Mouse (Mus musculus) forelimb bud, embryonic 11.5 days (tissue): ENCODE data around the gene Zic2.
"Not testable (repeated sequence)": the region's sequence is repeated elsewhere in the genome, so short reads cannot be mapped to it uniquely, and the experiment has no call there.

Experiments
- DNase-seq: peaks from one replicate; pipeline ENCODE4 v3.0.0-alpha.2; 2012; ENCODE audit warnings: low read depth, low spot score

Zic2 gene

GRCm38 (mm10) chr14:122474891-122475556, at the start of gene Zic2:
Gene Zic2, plus strand, starts transcription at chr14:122475435.
- peak; percentile 82 for DNase-seq

DNA sequence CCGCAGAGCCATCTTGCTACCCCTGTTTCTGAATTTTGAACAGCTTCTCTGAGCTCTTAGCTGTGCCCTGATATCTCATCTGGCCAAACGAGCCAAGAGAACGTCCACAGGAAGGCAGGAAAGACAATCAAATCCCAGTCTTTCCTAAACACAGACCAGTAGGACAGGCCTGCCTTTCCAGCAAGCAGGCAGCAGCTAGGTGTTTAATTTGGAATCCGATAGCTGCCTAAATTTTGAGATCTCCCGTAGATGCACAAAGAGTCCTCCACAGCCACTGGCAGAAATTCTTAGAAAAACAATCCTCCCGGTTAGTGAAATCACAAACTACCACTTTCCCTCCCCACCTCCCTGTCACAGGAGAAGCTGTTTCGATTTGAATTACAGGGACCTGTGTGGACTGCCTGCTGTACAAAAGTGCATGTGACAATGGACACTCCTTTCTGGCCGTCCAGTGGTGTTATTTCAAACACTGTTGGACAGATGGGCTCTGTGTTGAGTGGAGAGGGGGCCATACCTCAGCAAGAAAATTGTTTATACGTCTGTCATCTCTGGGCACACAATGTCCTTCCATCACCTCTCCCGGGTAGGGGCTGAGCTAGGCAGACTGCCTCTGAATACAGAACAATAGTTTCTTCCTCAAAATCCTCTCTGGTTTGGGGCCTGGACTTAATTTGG, 48.6 kb upstream of the Zic2 start:
- no peak for DNase-seq

DNA sequence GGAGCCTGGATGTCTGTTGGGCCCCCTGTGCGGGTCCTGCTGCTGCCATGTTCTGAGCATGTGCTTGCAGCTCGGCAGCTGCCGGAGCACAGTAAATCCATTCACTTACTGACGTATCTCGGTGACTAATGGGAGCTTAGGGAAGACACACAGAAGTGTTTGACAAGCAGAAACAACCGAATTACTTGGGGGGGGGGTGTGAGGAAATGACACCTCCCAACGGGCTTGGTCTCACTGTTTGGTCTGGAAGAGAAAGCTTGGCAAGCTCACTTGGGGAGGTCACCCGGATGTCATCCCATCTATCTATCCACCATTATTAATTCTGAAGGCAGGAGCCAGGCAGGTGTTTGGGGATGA, 48.1 kb upstream of the Zic2 start:
- no peak for DNase-seq

GRCm38 (mm10) chr14:122427654-122428053, 47.6 kb upstream of the Zic2 start:
- no peak for DNase-seq

- no peak for DNase-seq
Observed at GRCm38 (mm10) chr14:122432558-122432957, 42.7 kb upstream of the Zic2 start.

GRCm38 (mm10) chr14:122434039-122434438, 41.2 kb upstream of the Zic2 start:
- no peak for DNase-seq

GRCm38 (mm10) chr14:122436850-122437249, 38.4 kb upstream of the Zic2 start:
- no peak for DNase-seq

GRCm38 (mm10) chr14:122449601-122450495, 25.4 kb upstream of the Zic2 start:
- DNase-seq: no peak

DNA sequence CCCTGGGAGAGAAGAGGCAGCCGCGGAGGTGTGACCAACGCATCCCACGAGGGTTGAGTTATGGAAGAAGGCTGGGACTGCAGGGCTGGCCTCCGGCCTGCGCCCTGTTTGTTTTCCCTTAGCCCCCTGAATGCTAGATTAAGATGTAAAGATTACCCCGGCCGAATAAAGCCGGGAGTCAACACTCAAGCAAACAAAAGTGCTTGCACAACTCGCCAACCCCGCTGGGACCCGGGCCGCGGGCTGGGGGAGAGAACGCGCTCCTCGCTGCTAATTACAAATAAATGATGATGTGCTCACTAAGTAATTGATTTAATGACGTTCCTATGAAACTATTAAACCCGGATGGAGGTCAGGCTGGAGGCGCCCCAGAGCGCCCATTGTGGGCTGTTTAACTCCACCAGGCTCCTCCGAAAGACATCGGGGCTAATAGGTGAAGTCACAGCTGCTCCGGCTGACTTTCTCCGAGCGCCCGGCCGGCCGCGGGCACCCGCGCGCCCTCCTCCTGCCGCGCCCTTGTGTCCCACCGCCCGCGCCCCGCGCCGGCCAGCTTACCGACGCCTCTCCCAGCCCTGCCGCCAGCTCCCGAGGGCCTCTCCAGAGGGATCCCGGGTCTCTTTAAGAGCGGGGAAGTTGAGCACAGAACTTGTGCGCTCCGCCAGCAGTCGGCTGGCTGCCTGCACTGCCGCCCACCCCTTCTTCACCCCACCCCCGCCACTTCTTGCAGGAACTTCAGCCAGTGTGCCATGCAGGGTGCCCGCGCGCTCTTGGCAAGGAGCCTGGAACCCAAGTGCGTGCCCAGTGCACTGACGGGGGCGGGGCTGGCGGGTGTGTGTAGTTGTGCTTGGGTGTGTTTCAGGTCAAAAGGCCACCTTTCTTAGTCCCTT, 24.5 kb upstream of the Zic2 start, which contains the start of gene Gm5089:
Gm5089 (minus strand) TSS at position 620 of the 887 bp plus-strand sequence.
- DNase-seq: no peak

GRCm38 (mm10) chr14:122451551-122452145, 23.6 kb upstream of the Zic2 start:
- no peak for DNase-seq

DNA sequence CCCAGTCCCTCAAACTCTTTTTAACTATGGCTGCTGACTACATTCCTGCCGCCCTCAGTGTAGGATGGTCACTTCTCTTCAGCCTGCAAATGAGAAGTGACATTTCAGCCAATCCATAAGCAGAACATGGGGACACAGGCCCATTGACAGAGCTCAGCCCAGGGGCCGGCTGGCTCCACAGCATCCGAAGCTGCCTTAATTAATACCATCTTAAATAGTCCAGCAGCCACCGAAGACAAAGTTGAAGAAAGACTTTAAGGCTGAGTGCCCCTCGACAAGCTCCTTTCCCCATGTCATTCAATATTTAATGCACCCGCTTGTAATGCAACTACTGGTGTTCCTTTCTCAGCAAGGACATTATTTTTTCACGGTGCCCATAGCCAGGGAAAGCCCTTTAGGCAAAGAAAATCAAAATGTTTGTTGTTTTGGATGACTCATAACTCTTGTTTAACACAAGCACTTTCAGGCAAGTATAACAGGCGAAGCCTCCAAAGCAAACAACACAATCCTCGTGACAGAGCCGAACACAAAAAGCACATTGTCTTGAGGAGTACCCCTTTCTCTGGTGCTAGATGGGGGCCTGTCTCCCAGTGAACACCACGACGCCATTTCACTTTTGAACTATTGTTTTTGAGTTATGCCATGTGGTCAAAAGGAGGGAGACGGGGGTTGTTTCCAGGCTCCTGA, 22.4 kb upstream of the Zic2 start:
- DNase-seq: peak; percentile 46

GRCm38 (mm10) chr14:122453388-122453995, 21.7 kb upstream of the Zic2 start:
- peak; percentile 73 for DNase-seq

DNA sequence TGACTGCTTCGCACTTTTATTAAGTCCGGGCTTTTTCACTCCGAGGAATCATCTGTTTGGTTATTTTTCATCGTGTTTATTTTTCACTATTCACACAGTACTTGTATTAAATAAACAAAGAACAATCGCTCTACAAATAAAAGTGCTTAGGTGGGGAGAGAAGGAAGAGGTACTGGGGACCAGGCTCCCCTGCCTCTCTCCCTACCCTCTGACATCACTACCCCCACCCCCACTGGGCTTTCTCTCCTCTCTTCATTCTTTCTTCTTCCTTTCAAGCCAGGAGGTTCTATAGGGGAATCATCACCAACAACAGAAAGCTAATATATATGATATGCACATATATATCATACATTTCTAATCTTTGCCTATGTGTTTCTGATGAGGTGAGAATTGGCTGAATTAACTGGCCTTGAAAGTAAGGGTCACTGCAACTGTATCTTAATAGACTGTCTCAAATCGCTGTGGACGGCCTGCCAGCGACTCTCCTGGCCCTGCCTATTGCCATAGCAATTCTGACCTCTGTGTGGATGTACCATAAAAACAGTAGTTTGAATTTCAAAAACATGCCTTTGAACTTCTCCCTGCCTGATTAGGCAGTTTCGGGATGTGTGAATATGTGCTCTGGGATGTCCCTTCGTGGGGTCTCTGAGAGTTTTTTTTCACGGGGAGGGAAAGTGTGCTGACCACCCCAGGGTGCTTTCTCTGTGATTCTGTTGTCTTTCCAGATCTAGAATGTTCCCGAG, 21.1 kb upstream of the Zic2 start:
- DNase-seq: no peak

- DNase-seq: no peak
Observed at GRCm38 (mm10) chr14:122454901-122455561, 20.2 kb upstream of the Zic2 start.

- DNase-seq: no peak
Observed at GRCm38 (mm10) chr14:122455562-122455958, 19.7 kb upstream of the Zic2 start.

GRCm38 (mm10) chr14:122459332-122459731, 15.9 kb upstream of the Zic2 start:
- not testable (repeated sequence) for DNase-seq

- DNase-seq: no peak
Observed at GRCm38 (mm10) chr14:122459776-122460175, 15.5 kb upstream of the Zic2 start.

GRCm38 (mm10) chr14:122460226-122460625, 15.0 kb upstream of the Zic2 start:
- no peak for DNase-seq

GRCm38 (mm10) chr14:122461500-122461899, 13.7 kb upstream of the Zic2 start:
- DNase-seq: no peak
